Mouse (Mus musculus) cerebellum, adult 9-11 months (tissue): ENCODE measurements around the gene Olfr194.
"Not testable (repeated sequence)": the region's sequence is repeated elsewhere in the genome, so short reads cannot be mapped to it uniquely, and the experiment has no call there.

Experiments used
- DNase-seq: peaks from one replicate; pipeline ENCODE4 v3.0.0; 2022

Gene Olfr194

GRCm38 (mm10) chr16:59120969-59121368 lies at the start of gene Olfr194:
Olfr194 (minus strand) TSS chr16:59121069.
- no peak for DNase-seq

- no peak for DNase-seq
Measured at GRCm38 (mm10) chr16:59170354-59170753, 49.5 kb upstream of the Olfr194 start, which contains the start of gene Olfr196. Olfr196 (minus strand) TSS chr16:59170454.

- DNase-seq: no peak
Measured at GRCm38 (mm10) chr16:59151996-59152395, 31.1 kb upstream of the Olfr194 start.

- DNase-seq: no peak
Measured at GRCm38 (mm10) chr16:59146746-59147145, 25.9 kb upstream of the Olfr194 start, which contains the start of gene Olfr195. Olfr195 (plus strand) TSS chr16:59147046.

GRCm38 (mm10) chr16:59141105-59141504 lies 20.2 kb upstream of the Olfr194 start:
- DNase-seq: no peak

GRCm38 (mm10) chr16:59130740-59131139 lies 9.9 kb upstream of the Olfr194 start:
- DNase-seq: no peak

GRCm38 (mm10) chr16:59111781-59112180 lies 9.1 kb downstream of the Olfr194 start, which contains the start of gene Olfr193:
Olfr193 (minus strand) TSS chr16:59111881.
- no peak for DNase-seq

- not testable (repeated sequence) for DNase-seq
Measured at GRCm38 (mm10) chr16:59108522-59108921, 12.3 kb downstream of the Olfr194 start.

GRCm38 (mm10) chr16:59105312-59105711 lies 15.6 kb downstream of the Olfr194 start:
- no peak for DNase-seq

- DNase-seq: not testable (repeated sequence)
Measured at GRCm38 (mm10) chr16:59089722-59090121, 31.1 kb downstream of the Olfr194 start, which contains the start of gene Olfr191. Olfr191 (minus strand) TSS chr16:59089822.

GRCm38 (mm10) chr16:59081113-59081512 lies 39.8 kb downstream of the Olfr194 start:
- DNase-seq: not testable (repeated sequence)

GRCm38 (mm10) chr16:59077905-59078304 lies 43.0 kb downstream of the Olfr194 start, which contains the start of gene Olfr190:
Olfr190 (minus strand) TSS chr16:59078005.
- DNase-seq: no peak

GRCm38 (mm10) chr16:59073520-59073919 lies 47.3 kb downstream of the Olfr194 start:
- DNase-seq: no peak

- no peak for DNase-seq
Measured at GRCm38 (mm10) chr16:59071755-59072154, 49.1 kb downstream of the Olfr194 start.
